Mouse (Mus musculus) ovary, postnatal 36 days (tissue): ENCODE data around the gene Lsm7.
"Not testable (repeated sequence)": the region's sequence is repeated elsewhere in the genome, so short reads cannot be mapped to it uniquely, and the experiment has no call there.

ENCODE experiments used
- DNase-seq: peaks from one replicate; pipeline ENCODE4 v3.0.0; 2022; ENCODE audit warnings: low spot score, mixed read lengths

The Lsm7 gene

GRCm38 (mm10) chr10:80836949-80837379, 18.0 kb downstream of the Lsm7 start:
- no peak for DNase-seq

- no peak for DNase-seq
These were observed 19.4 kb downstream of the Lsm7 start for GRCm38 (mm10) chr10:80835617-80836016.

GRCm38 (mm10) chr10:80832818-80833217, 22.2 kb downstream of the Lsm7 start:
- no peak for DNase-seq

GRCm38 (mm10) chr10:80831136-80831535, 23.9 kb downstream of the Lsm7 start:
- peak; percentile 46 for DNase-seq

GRCm38 (mm10) chr10:80829359-80830278, 25.4 kb downstream of the Lsm7 start:
- no peak for DNase-seq

- not testable (repeated sequence) for DNase-seq
These were observed 26.4 kb downstream of the Lsm7 start for GRCm38 (mm10) chr10:80828587-80828986.

- DNase-seq, result no peak
These were observed 27.1 kb downstream of the Lsm7 start for GRCm38 (mm10) chr10:80827870-80828420.

GRCm38 (mm10) chr10:80827063-80827869, 27.7 kb downstream of the Lsm7 start:
- DNase-seq, result no peak

GRCm38 (mm10) chr10:80826151-80827062, 28.6 kb downstream of the Lsm7 start, which contains the start of gene Oaz1:
Oaz1 (plus strand) TSS chr10:80826656.
- peak; percentile 96 for DNase-seq

GRCm38 (mm10) chr10:80824827-80825226, 30.2 kb downstream of the Lsm7 start:
- DNase-seq, result no peak

GRCm38 (mm10) chr10:80823847-80824643, 31.0 kb downstream of the Lsm7 start:
- no peak for DNase-seq

- DNase-seq, result no peak
These were observed 31.7 kb downstream of the Lsm7 start for GRCm38 (mm10) chr10:80823316-80823715.

- no peak for DNase-seq
These were observed 32.5 kb downstream of the Lsm7 start for GRCm38 (mm10) chr10:80822528-80822927.

GRCm38 (mm10) chr10:80821991-80822390, 33.0 kb downstream of the Lsm7 start:
- no peak for DNase-seq

- DNase-seq, result no peak
These were observed 35.6 kb downstream of the Lsm7 start for GRCm38 (mm10) chr10:80819406-80819805.

GRCm38 (mm10) chr10:80818599-80819281, 36.3 kb downstream of the Lsm7 start:
- no peak for DNase-seq

GRCm38 (mm10) chr10:80817955-80818354, 37.1 kb downstream of the Lsm7 start:
- DNase-seq, result not testable (repeated sequence)

GRCm38 (mm10) chr10:80817164-80817563, 37.8 kb downstream of the Lsm7 start:
- no peak for DNase-seq

GRCm38 (mm10) chr10:80816303-80816702, 38.7 kb downstream of the Lsm7 start:
- DNase-seq, result not testable (repeated sequence)

GRCm38 (mm10) chr10:80814800-80815199, 40.2 kb downstream of the Lsm7 start:
- no peak for DNase-seq
